Mouse (Mus musculus): ENCODE results near the gene Il2ra.
"Not testable (repeated sequence)": the region's sequence is repeated elsewhere in the genome, so short reads cannot be mapped to it uniquely, and the experiment has no call there.

The Il2ra gene

DNA sequence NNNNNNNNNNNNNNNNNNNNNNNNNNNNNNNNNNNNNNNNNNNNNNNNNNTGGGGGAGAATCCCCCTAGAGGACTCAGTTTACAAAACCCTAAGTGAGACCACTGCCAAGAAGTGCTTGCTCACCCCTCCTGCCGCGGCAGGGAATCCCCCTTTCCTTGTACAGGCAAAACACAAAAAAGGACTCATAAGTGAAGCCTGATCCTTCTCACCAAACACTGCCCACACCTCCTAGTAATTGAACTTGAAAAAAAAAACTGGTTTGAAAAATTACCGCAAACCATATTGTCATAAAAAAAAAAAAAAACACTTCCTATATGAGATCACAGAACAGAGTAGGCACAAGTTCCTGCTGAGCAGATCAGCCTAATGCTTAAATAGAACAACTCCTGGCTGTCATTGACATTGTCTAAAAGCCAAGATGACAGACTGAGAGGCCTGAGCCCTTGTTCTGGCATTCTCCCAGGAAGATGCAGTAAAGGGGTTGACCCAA is at the start of gene Il2ra:
TSS of gene Il2ra (plus strand) at position 357 of the 491 bp plus-strand sequence.
- DNase-seq (ENCODE audit: low spot score in 2 of 2): no peak

- no peak for DNase-seq (ENCODE audit: low spot score in 2 of 2)
These were observed 45.9 kb upstream of the Il2ra start for GRCm38 (mm10) chr2:11596690-11597089.

- no peak for DNase-seq (ENCODE audit: low spot score in 2 of 2)
These were observed 44.7 kb upstream of the Il2ra start for GRCm38 (mm10) chr2:11597906-11598305.

GRCm38 (mm10) chr2:11601795-11602194 is 40.8 kb upstream of the Il2ra start:
- no peak for DNase-seq (ENCODE audit: low spot score in 2 of 2)

GRCm38 (mm10) chr2:11602506-11603489 is 39.8 kb upstream of the Il2ra start:
- peak; percentile 93 to 98 for DNase-seq (ENCODE audit: low spot score in 2 of 2)

- no peak for DNase-seq (ENCODE audit: low spot score in 2 of 2)
These were observed 38.6 kb upstream of the Il2ra start, which contains the start of gene Rbm17 for GRCm38 (mm10) chr2:11604053-11604452. Gene Rbm17 (minus strand): TSS chr2:11604153.

DNA sequence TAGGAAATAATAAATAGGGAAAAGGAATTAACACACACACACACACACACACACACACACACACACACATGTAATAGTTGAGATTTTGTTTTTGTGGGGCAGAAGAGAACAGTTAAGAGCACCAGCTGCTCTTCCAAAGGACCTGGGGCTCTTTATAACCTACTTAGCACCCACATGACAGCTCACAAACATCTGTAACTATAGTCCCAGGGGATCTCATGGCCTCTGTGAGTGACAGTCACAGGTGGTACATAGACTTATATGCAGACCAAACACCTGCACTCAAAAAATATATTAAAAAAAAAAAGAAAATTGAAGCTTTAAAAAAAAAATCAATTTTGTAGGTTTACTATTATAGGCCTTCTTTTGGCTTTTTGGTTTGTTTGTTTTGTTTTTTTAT is 37.7 kb upstream of the Il2ra start:
- DNase-seq (ENCODE audit: low spot score in 2 of 2): no peak

- DNase-seq (ENCODE audit: low spot score in 2 of 2): not testable (repeated sequence)
These were observed 35.9 kb upstream of the Il2ra start for GRCm38 (mm10) chr2:11606718-11607117.

DNA sequence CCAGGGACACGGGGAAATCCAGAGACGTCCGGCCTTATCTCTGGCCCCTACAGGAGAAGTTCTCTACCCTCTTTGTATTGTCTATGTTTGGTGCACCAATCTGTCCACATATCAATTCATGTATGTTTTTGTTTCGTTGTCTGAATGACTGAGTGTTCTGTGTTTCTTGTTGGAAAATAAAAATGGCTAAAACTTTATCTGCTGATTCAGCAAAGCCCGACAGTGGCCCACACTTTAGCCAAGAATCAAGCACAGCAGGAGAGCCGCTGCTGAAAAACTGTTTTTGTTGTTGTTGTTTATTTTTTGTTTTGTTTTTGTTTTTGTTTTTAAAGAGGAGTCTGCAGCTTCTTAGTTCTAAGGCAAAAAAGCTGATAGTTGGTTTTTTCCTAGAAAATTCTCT is 29.7 kb upstream of the Il2ra start:
- not testable (repeated sequence) for DNase-seq (ENCODE audit: low spot score in 2 of 2)

DNA sequence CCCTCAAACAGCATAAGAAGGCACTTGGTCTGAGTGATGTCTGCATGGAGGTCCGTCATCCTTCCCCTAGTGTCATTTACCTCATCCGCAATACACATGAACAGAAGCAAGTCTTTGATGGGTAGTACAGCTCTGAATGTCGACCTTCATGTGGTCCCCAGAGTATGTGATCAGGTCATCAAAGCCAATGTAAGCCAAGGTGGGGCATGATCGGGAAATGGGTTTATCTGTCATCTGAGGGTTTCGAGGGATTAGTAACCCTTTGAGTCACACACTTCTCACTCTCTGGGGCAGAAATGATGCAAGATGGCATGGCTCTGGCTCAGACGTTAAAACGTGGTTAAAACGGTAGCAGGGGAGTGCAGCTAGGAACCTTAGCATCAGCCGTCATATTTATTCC is 25.8 kb upstream of the Il2ra start:
- no peak for DNase-seq (ENCODE audit: low spot score in 2 of 2)

DNA sequence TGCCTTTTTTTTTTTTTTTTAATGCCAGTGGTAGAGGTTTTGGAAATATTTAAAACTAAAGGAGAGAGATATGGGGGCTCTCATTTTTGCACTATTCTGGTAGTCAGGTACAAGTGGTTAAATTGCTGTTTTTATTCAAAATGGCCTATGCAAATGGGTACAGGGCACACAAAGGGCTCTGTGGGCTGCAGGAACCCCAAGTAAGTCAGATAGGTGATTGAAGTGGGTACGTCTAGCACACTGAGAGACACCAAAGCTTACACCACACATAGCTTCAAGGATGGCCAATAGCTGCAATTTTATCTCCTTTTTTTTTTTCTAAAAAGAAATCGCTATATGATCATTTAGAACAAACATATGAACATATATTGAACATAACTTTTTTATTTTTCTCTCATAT is 23.0 kb upstream of the Il2ra start:
- DNase-seq (ENCODE audit: low spot score in 2 of 2): no peak

DNA sequence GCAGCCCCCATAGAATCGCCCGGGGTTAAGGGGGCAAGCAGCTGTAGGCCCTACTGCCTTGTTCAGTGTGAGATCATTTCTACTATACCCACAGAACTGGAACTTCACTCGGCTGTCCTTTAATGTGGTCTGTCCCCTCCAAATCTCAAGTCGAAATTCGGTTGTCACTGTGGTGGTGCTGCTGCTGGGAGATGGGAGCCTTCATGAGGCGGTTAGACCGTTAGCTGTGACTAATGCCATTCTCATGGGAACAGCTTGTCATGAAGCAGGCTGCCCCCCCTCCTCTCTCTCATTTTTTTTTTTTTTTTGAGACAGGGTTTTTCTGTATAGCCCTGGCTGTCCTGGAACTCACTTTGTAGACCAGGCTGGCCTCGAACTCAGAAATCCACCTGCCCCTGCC is 19.4 kb upstream of the Il2ra start:
- no peak for DNase-seq (ENCODE audit: low spot score in 2 of 2)

DNA sequence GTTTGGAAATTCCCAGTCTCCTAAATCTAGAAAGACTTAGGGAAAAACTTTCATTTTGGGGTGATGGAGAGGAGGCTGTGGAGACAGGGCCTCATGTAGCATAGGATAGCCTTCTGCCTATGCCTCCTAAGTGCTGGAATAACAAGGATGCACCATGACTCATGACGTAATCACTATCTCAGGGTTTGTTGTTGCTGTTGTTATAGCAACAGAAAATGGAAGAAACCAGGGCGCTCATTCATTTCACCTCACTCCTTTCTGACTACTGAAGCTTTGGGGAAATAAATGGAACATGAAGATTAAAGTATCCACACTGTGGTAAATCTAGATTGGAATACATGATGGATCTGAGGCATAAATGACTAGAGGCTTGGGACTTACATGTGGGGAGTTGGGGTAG is 18.9 kb upstream of the Il2ra start:
- no peak for DNase-seq (ENCODE audit: low spot score in 2 of 2)

GRCm38 (mm10) chr2:11625890-11626289 is 16.7 kb upstream of the Il2ra start, which contains the start of gene Gm17490:
Gene Gm17490 (minus strand): TSS chr2:11626264.
- no peak for DNase-seq (ENCODE audit: low spot score in 2 of 2)

DNA sequence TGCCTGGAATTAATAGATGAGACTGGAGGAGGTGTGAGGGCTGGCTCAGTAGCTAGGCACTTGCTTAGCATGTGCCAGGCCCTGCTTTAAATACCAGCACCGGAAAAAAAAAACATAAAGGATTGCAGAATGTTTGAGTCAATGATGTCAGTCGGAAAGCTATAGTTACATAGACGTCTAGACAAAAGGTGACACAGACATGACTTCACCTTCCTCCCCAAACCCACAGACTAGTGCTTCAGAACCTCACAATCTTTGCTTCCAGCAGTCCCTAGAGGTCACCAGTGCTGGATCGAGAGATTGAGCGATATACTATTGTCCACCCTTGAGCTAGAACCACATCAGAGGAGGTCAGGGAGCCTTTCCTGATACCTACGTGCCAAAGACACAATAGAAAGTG is 7.6 kb upstream of the Il2ra start:
- no peak for DNase-seq (ENCODE audit: low spot score in 2 of 2)

GRCm38 (mm10) chr2:11635471-11636137 is 7.0 kb upstream of the Il2ra start:
- DNase-seq (ENCODE audit: low spot score in 2 of 2): no peak

DNA sequence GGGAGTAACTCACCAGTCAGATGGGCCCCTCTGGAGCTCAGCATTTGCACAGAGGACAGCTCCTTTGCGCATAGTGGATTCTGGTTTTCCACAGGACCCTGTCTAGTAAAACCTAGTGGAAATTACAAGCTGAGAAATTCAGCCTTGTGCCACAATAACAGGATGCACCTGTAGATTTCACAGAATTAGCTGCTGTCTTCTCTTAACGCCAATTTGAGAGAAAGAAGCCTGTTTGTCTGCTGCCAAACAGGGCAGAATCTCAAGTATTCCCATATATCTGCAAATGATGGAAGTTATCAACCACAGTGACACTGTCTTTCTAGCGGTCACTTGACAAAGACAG is 6.5 kb upstream of the Il2ra start:
- no peak for DNase-seq (ENCODE audit: low spot score in 2 of 2)

DNA sequence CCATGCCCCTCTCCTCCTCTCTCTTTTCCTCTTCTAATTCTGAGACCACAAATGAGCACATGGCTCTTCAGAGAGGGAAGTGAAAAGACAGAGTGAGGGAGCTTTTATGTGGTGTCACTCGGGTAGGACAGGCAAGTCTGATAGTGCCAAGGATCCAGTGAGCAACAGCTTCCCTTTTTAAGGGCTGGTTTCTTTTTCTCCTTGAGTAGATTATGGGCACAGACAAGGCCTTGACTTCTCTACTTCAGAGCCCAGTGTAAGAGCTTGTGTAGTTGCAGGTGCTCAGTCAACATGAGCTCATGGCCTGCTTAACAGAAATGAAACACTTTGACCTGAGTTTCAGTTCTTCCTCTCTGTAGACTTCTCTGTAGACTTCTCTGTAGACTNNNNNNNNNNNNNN is 5.5 kb upstream of the Il2ra start:
- no peak for DNase-seq (ENCODE audit: low spot score in 2 of 2)

DNA sequence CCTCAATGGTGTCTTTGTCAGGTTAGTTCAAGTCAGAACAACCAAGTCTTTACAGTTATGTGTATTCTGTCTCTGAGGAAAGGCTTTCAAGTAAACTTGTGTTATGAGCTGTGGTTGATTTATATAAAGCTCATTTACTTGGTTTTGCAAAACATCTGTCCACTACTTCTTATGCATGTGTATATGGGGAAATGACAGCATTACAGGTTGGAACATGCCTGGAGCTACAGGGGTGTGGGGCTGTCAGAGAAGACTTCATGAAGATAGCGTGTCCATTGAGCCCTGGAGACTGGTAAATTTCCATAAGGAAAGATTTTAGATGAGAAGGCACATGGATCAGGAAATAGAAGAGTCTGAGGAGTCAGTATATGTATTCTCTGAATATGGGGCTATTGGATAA is 1.4 kb downstream of the Il2ra start:
- DNase-seq (ENCODE audit: low spot score in 2 of 2): no peak

DNA sequence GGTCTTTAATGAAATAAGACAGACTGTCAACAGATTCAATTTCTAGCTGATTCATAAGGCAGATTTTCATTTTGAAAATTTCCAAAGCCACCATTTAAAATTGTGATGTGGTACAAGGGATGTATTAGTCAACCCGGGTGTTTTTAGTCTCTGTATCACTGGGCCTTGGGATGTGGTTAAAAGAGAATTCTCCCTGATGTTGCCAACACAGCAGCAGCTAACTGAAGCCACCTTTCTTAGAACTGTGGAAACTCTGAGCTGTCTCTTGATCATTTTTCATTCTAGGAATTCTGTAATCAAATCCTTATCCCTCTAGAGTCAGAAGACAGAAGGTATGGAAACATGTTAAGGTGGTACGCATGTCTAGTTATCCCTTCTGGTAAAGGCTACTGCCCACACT is 2.7 kb downstream of the Il2ra start:
- no peak for DNase-seq (ENCODE audit: low spot score in 2 of 2)

GRCm38 (mm10) chr2:11651476-11651875 is 8.9 kb downstream of the Il2ra start:
- DNase-seq (ENCODE audit: low spot score in 2 of 2): no peak

GRCm38 (mm10) chr2:11652196-11652595 is 9.6 kb downstream of the Il2ra start:
- DNase-seq (ENCODE audit: low spot score in 2 of 2): no peak

- DNase-seq (ENCODE audit: low spot score in 2 of 2): no peak
These were observed 10.2 kb downstream of the Il2ra start for GRCm38 (mm10) chr2:11652780-11653179.

Measured in spleen, postnatal 4 days (tissue).